ENCODE assay signal across 19 mouse cellular contexts in the genomic region with DNA sequence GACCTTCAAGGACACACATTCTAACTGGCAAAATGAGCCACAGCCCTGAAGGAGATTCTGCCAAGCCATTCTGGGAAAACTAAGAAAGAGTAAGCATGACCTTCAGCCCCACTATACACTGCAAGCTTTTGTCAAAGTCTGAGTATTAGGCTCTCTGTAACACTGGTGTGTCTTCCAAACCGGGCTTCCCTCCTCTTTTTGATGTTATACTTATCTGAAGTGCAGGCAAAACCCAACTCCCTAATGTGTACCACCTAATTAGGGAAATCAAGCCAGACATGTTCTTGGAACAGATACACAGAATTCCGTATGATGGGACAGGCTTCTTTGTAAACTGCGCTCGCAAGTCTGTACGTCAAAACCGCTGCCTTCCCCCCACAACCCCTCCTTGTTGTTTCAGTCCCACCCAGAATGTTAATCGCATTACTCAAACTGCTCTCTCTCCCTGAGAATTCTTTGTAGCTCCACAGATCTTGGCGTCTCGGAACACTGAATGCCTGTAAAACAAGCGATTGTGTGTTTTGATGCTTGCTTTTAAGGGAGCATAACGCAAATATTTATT. TPM values are rescaled to one million over a fixed set of nuclear protein-coding genes. Genes with fewer than 3 reads are reported as not detected.
DNase-seq lines count a peak whose midpoint lies in the region; ATAC-seq lines count a peak whose summit lies in the region.
"Had no signal": no experiment of that assay in that cellular context is flagged by ENCODE, and none has a peak within 500 bp of the region (broad histone marks: within the 10 kb centered on the region; RNA-seq: fewer than 3 reads in every experiment).

No protein-coding gene starts in this region.

- no peaks in the 10 kb centered on the region for H3K9me3 ChIP-seq in hindbrain, embryonic 14.5 days (ENCODE audit: control insufficient read depth, low read length)
- H3K9me3 ChIP-seq in hindbrain, embryonic 12.5 days (replicated peaks): peaks cover 3% of the 10 kb centered on the region; the same call in 1 of the 2 replicates
- peaks cover 3% of the 10 kb centered on the region for H3K9me3 ChIP-seq in lung, embryonic 16.5 days (ENCODE audit: control insufficient read depth, low read length)
- H3K9me3 ChIP-seq in midbrain, embryonic 15.5 days: no peaks in the 10 kb centered on the region

- ATAC-seq in hindbrain, embryonic 14.5 days (ENCODE audit: low FRiP score): no peak
- ATAC-seq in hindbrain, embryonic 12.5 days (ENCODE audit: low FRiP score): no peak
- peak; percentile 75; the same call in 1 of the 2 replicates for ATAC-seq in lung, embryonic 16.5 days (ENCODE audit: low read depth)
- no peak for ATAC-seq in midbrain, embryonic 15.5 days (replicated peaks)
- ATAC-seq: liver, postnatal 0 days; Patski had no signal

- no peak overlapping the region for H3K27ac ChIP-seq in hindbrain, embryonic 14.5 days
- H3K27ac ChIP-seq in hindbrain, embryonic 12.5 days: no peak overlapping the region
- no peak overlapping the region for H3K27ac ChIP-seq in lung, embryonic 16.5 days (ENCODE audit: low read length)
- H3K27ac ChIP-seq in midbrain, embryonic 15.5 days: no peak overlapping the region
- H3K27ac ChIP-seq: heart, adult 2 months had no signal

- no peaks in the 10 kb centered on the region for H3K4me1 ChIP-seq in hindbrain, embryonic 14.5 days (replicated peaks; ENCODE audit: control insufficient read depth, insufficient read depth, low read length)
- H3K4me1 ChIP-seq in hindbrain, embryonic 12.5 days: no peaks in the 10 kb centered on the region
- no peaks in the 10 kb centered on the region for H3K4me1 ChIP-seq in lung, embryonic 16.5 days (replicated peaks; ENCODE audit: control insufficient read depth, insufficient read depth, low read length)
- peaks cover 6% of the 10 kb centered on the region; the same call in 1 of the 2 replicates for H3K4me1 ChIP-seq in midbrain, embryonic 15.5 days
- H3K4me1 ChIP-seq: megakaryocyte, embryonic 14.5 days had no signal

- 0 out of 2 replicates have a peak overlapping the region, but pooled peaks have one; percentile 11 for H3K4me2 ChIP-seq in hindbrain, embryonic 14.5 days (replicated peaks)
- no peak overlapping the region for H3K4me2 ChIP-seq in hindbrain, embryonic 12.5 days (replicated peaks)
- no peak overlapping the region for H3K4me2 ChIP-seq in lung, embryonic 16.5 days (ENCODE audit: low read depth, low read length)
- H3K4me2 ChIP-seq in midbrain, embryonic 15.5 days: peak overlapping the region; percentile 29

- no peaks in the 10 kb centered on the region for H3K27me3 ChIP-seq in hindbrain, embryonic 14.5 days (ENCODE audit: control insufficient read depth, insufficient read depth, low read length)
- H3K27me3 ChIP-seq in hindbrain, embryonic 12.5 days: no peaks in the 10 kb centered on the region
- H3K27me3 ChIP-seq in lung, embryonic 16.5 days (ENCODE audit: control insufficient read depth, insufficient read depth, low read depth, low read length): no peaks in the 10 kb centered on the region
- H3K27me3 ChIP-seq in midbrain, embryonic 15.5 days (replicated peaks): no peaks in the 10 kb centered on the region
- H3K27me3 ChIP-seq: megakaryocyte, embryonic 14.5 days; Patski had no signal

- H3K9ac ChIP-seq in hindbrain, embryonic 14.5 days: no peak overlapping the region
- H3K9ac ChIP-seq in hindbrain, embryonic 12.5 days: no peak overlapping the region
- no peak overlapping the region for H3K9ac ChIP-seq in lung, embryonic 16.5 days (ENCODE audit: low read length)
- no peak overlapping the region for H3K9ac ChIP-seq in midbrain, embryonic 15.5 days
- H3K9ac ChIP-seq: liver, postnatal 0 days had no signal

- H3K4me3 ChIP-seq in hindbrain, embryonic 14.5 days (replicated peaks; ENCODE audit: low read length): no peak overlapping the region
- H3K4me3 ChIP-seq in hindbrain, embryonic 12.5 days: no peak overlapping the region
- no peak overlapping the region for H3K4me3 ChIP-seq in lung, embryonic 16.5 days (ENCODE audit: low read length)
- no peak overlapping the region for H3K4me3 ChIP-seq in midbrain, embryonic 15.5 days
- H3K4me3 ChIP-seq: heart, adult 2 months; megakaryocyte, embryonic 14.5 days; myocyte had no signal

- H3K36me3 ChIP-seq in hindbrain, embryonic 14.5 days (replicated peaks; ENCODE audit: control insufficient read depth, insufficient read depth): no peaks in the 10 kb centered on the region
- no peaks in the 10 kb centered on the region for H3K36me3 ChIP-seq in hindbrain, embryonic 12.5 days
- H3K36me3 ChIP-seq in lung, embryonic 16.5 days (ENCODE audit: control insufficient read depth, insufficient read depth, low read length): no peaks in the 10 kb centered on the region
- no peaks in the 10 kb centered on the region for H3K36me3 ChIP-seq in midbrain, embryonic 15.5 days (replicated peaks)

- DNase-seq in hindbrain, embryonic 14.5 days (ENCODE audit: low spot score): peak; percentile 27
- DNase-seq in lung, postnatal 25 days (ENCODE audit: low spot score): no peak
- peak; percentile 53 for DNase-seq in ZHBTc4 (ENCODE audit: low read depth, low spot score)
- no peak for DNase-seq in testis, postnatal 10 days (ENCODE audit: low spot score)
- no peak for DNase-seq in cerebellum, adult 9-11 months
- DNase-seq: cerebellum, adult 9-10 months; gastrocnemius, postnatal 10 days; heart, adult 2 months; kidney, adult 2 months; kidney, postnatal 4 days; liver; liver, postnatal 0 days; thymus, adult 18-20 months had no signal

- WGBS in hindbrain, embryonic 14.5 days: 50% methylated on average over 11 of the region's 11 CpGs
- 57% methylated on average over 11 of the region's 11 CpGs for WGBS in hindbrain, embryonic 12.5 days
- 44% methylated on average over 11 of the region's 11 CpGs for WGBS in lung, embryonic 16.5 days
- WGBS in midbrain, embryonic 15.5 days: 30% methylated on average over 11 of the region's 11 CpGs

RNA-seq across cellular contexts. Expression of a gene that starts 14.6 kb away (rescaled TPM):
- polyA plus RNA-seq in hindbrain, embryonic 14.5 days (2014; fragmentation: Nextera tagmentation; extraction: Ambion mirVana): 4.5 and 5.7 TPM in 2 replicates
- polyA plus RNA-seq in hindbrain, embryonic 12.5 days (2016; fragmentation: Nextera tagmentation; extraction: Ambion mirVana): 0.96 and 2.4 TPM in 2 replicates
- 0.69 and 0.98 TPM in 2 replicates for polyA plus RNA-seq in lung, embryonic 16.5 days (2015; fragmentation: Nextera tagmentation; extraction: Ambion mirVana)
- 3.2 and 3.4 TPM in 2 replicates for polyA plus RNA-seq in midbrain, embryonic 15.5 days (2015; fragmentation: Nextera tagmentation; extraction: Ambion mirVana)
- polyA plus RNA-seq: kidney, adult 2 months; liver, postnatal 0 days; myocyte; Patski had no signal

Comparison
In these comparisons a context has a peak if more than half of its experiments do, and no peak if none do; other contexts are left out.
1. H3K4me2 ChIP-seq: peak in hindbrain, embryonic 14.5 days (single experiment) and midbrain, embryonic 15.5 days (single experiment); none in hindbrain, embryonic 12.5 days (single experiment) and lung, embryonic 16.5 days (single experiment).
2. DNase-seq: peak in hindbrain, embryonic 14.5 days (single experiment) and ZHBTc4 (single experiment); none in lung, postnatal 25 days (single experiment), testis, postnatal 10 days (single experiment) and cerebellum, adult 9-11 months (single experiment).